Comparison of ENCODE assay signal across 10 mouse cellular contexts in the genomic region with DNA sequence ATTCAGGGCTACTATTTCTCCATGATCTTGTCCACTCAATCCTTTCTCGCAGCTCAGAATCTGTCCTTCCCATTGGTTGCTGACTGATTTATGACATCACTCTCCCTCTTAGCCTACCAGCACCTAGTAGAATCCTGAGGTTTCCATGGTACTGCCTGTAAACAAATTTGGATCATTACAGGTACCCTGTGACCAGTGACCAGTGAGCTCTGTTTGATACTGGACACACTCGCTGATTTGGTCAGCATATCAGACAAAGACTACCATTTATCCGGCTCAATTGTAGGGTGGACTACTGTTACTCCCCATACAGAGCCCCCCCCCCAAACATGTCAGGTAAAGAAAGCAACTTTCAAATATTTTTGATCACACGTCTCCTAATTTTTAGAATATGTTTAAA. TPM values are rescaled to one million over a fixed set of nuclear protein-coding genes. Genes with fewer than 3 reads are reported as not detected.
A peak's percentile ranks its signal among the peaks of the same experiment; 100 is the strongest.
DNase-seq lines count a peak whose midpoint lies in the region; TF ChIP-seq lines count a peak whose summit lies in the region.
"Not testable (repeated sequence)": the region's sequence is repeated elsewhere in the genome, so short reads cannot be mapped to it uniquely, and the experiment has no call there.
"Had no signal": no experiment of that assay in that cellular context is flagged by ENCODE, and none has a peak within 500 bp of the region (broad histone marks: within the 10 kb centered on the region; RNA-seq: fewer than 3 reads in every experiment).

Gene Gm5592, plus strand, starts transcription at position 301 of the 400 bp plus-strand sequence.

- H3K4me1 ChIP-seq in testis, adult 2 months (ENCODE audit: control insufficient read depth, insufficient read depth, low read length): not testable (repeated sequence)

- not testable (repeated sequence) for TF ChIP-seq POLR2A in testis, adult 2 months (IDR thresholded peaks at IDR 0.05; ENCODE audit: control insufficient read depth, low read depth, low read length)

- H3K27ac ChIP-seq in testis, adult 2 months (ENCODE audit: control insufficient read depth, insufficient read depth, low read depth, low read length): not testable (repeated sequence)

- not testable (repeated sequence) for H3K36me3 ChIP-seq in testis, adult 2 months (ENCODE audit: control insufficient read depth, insufficient read depth, low read length)

- DNase-seq in heart, adult 11 months: peak; percentile 86

- TF ChIP-seq CTCF in testis, adult 2 months (IDR thresholded peaks at IDR 0.05; ENCODE audit: control insufficient read depth, insufficient read depth, insufficient replicate concordance, low read depth, low read length): not testable (repeated sequence)

- H3K4me3 ChIP-seq in testis, adult 2 months (ENCODE audit: control insufficient read depth, low read depth, low read length): peak within 1 kb of the TSS; percentile 51; the same call in 1 of the 2 replicates

- not testable (repeated sequence) for H3K27me3 ChIP-seq in testis, adult 2 months (ENCODE audit: control insufficient read depth, insufficient read depth, low read length)

RNA-seq across cellular contexts. Expression of gene Gm5592, which starts in this region (rescaled TPM):
- 3.3 and 5.8 TPM in 2 replicates for polyA plus RNA-seq in testis, adult 2 months (2012; rRNA removed)
- polyA plus RNA-seq: activated CD4-positive, CD25-positive, alpha-beta regulatory T cell, adult 4 months; adrenal gland, adult 2 months; brain, embryonic 14.5 days; C2C12; CD4-positive, CD25-positive, alpha-beta regulatory T cell, adult 4 months; cerebellum, adult 2 months; G1E; Patski had no signal
